Mouse (Mus musculus) spleen, adult 2 months (tissue): ENCODE measurements around the gene Nr2e3. TPM values are rescaled to one million over a fixed set of nuclear protein-coding genes. Genes with fewer than 3 reads are reported as not detected.
A peak's percentile ranks its signal among the peaks of the same experiment; 100 is the strongest.

ENCODE experiments used
- DNase-seq, 2 experiments: peaks; one replicate each; pipeline versions ENCODE4 v3.0.0 to v3.0.0-alpha.2; 2012 to 2021; ENCODE audit warnings: low spot score in 2 of 2, low read depth in 1 of 2
- H3K27ac ChIP-seq: fragments of 200-500 bp; 2 replicates; pipeline ENCODE4 v1.5.1; 2012; ENCODE audit warnings: low read length, inconsistent platforms; ENCODE audit not compliant: insufficient read depth
- H3K27me3 ChIP-seq: fragments of 200-500 bp; 2 replicates; pipeline ENCODE4 v1.6.1; 2012; ENCODE audit warnings: mild to moderate bottlenecking, moderate library complexity, low read length, inconsistent platforms; ENCODE audit not compliant: control insufficient read depth, insufficient read depth
- H3K36me3 ChIP-seq: fragments of 200-500 bp; 2 replicates; pipeline ENCODE4 v1.6.1; 2012; ENCODE audit warnings: mild to moderate bottlenecking, low read length, inconsistent platforms; ENCODE audit not compliant: control insufficient read depth, insufficient read depth
- H3K4me1 ChIP-seq: fragments of 200-500 bp; 2 replicates; pipeline ENCODE4 v1.6.1; 2011; ENCODE audit warnings: inconsistent platforms; ENCODE audit not compliant: control insufficient read depth, insufficient read depth, insufficient read length
- H3K4me3 ChIP-seq: fragments of 200-500 bp; 2 replicates; pipeline ENCODE4 v1.5.1; 2011; ENCODE audit warnings: mild to moderate bottlenecking, inconsistent platforms; ENCODE audit not compliant: insufficient read depth, insufficient read length; ENCODE audit errors: extremely low read depth
- CTCF ChIP-seq: fragments of 200-500 bp; IDR thresholded peaks from 2 replicates; pipeline ENCODE4 v1.5.1; 2011; ENCODE audit warnings: mild to moderate bottlenecking, inconsistent platforms; ENCODE audit not compliant: insufficient read depth, insufficient read length, insufficient replicate concordance; ENCODE audit errors: extremely low read depth
- POLR2A ChIP-seq: fragments of 200-500 bp; IDR thresholded peaks from 2 replicates; pipeline ENCODE4 v1.6.1; 2011; ENCODE audit warnings: low read depth, low read length, inconsistent platforms
- WGBS: fragments of 180-500 bp; shearing (Covaris S2); methylation state at CpG from one replicate; pipeline ENCODE4 v1.1.7; 2018; 5-methylcytosine and 5-hydroxymethylcytosine counted together
- polyA plus RNA-seq: library from polyadenylated mRNA; depleted of rRNA; stranded (reverse); fragments of >200 nt; gene quantifications from 2 replicates; pipeline ENCODE4 v1.2.3, GENCODE M21; 2012; rRNA removed

Nr2e3 gene
- polyA plus RNA-seq: not detected in 2 replicates

DNA sequence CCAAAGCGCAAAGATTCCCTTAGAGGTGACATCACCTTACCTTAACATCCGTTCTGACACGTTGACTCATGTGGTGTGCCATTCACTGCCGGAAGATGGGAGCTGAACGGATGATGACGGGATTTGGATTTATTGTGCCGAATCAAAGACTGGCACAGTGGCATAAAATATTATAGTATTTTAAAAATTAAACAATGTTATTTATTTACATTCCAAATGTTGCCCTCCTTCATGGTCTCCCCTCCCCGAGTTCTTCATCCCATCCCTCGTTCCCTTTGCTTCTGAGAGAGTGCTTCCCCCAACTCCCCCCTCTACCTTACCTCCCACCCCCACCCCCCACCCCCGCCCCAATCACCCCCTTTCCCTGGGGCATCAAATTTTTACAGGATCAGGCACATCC lies at the start of gene Nr2e3:
Nr2e3 (minus strand) TSS at position 101 of the 400 bp plus-strand sequence.
- no peak for TF ChIP-seq CTCF
- TF ChIP-seq POLR2A: no peak
- WGBS: 89% methylated on average over 10 of the region's 10 CpGs
- DNase-seq: no peak

GRCm38 (mm10) chr9:60008936-60009335 lies 48.5 kb upstream of the Nr2e3 start:
- no peaks in the 10 kb centered on the region for H3K36me3 ChIP-seq
- DNase-seq: no peak
- TF ChIP-seq CTCF (no peak), POLR2A (no peak)
- H3K4me3 ChIP-seq: no peak overlapping the region
- H3K4me1 ChIP-seq: no peaks in the 10 kb centered on the region
- H3K27me3 ChIP-seq: no peaks in the 10 kb centered on the region
- H3K27ac ChIP-seq: no peak overlapping the region
- WGBS: 73% methylated on average over 7 of the region's 7 CpGs

More for the DNA sequence above, at the start of gene Nr2e3:
- Histone ChIP-seq H3K36me3 (no peaks in the 10 kb centered on the region), H3K27ac (no peak within 1 kb of the TSS), H3K27me3 (no peaks in the 10 kb centered on the region), H3K4me1 (no peaks in the 10 kb centered on the region), H3K4me3 (no peak within 1 kb of the TSS)

- no peaks in the 10 kb centered on the region for H3K27me3 ChIP-seq
- H3K36me3 ChIP-seq: no peaks in the 10 kb centered on the region
- TF ChIP-seq POLR2A (no peak), CTCF (no peak)
- no peak overlapping the region for H3K27ac ChIP-seq
- whole genome bisulfite sequencing: 81% methylated on average over 8 of the region's 8 CpGs
- no peak for DNase-seq
- no peak overlapping the region for H3K4me3 ChIP-seq
- H3K4me1 ChIP-seq: no peaks in the 10 kb centered on the region
Measured at GRCm38 (mm10) chr9:60002323-60002722, 41.9 kb upstream of the Nr2e3 start.

- Histone ChIP-seq H3K27ac (no peak overlapping the region), H3K36me3 (no peaks in the 10 kb centered on the region), H3K27me3 (no peaks in the 10 kb centered on the region), H3K4me3 (no peak overlapping the region), H3K4me1 (no peaks in the 10 kb centered on the region)
- DNase-seq: no peak
- no peak for TF ChIP-seq POLR2A
- no peak for TF ChIP-seq CTCF
- 82% methylated on average over 3 of the region's 3 CpGs for WGBS
Measured at GRCm38 (mm10) chr9:60001444-60001843, 41.0 kb upstream of the Nr2e3 start.

DNA sequence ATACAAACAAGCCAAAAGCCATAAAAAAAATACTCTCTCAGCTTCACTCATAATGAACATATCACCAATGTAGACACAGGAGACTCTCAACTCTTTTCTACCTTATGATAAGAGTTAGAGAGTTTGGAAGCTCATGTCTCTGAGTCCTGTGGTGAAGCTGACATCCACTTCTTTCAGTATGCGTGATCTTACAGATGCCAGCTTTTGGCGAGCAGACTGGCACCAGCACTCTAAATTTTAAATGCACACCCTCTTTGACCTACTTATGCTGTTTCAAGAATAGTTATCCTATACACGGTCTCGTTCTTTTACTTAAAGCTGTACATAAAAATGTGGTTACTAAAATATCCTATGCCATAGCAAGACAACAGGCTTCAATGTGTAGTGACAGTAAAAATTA lies 37.3 kb upstream of the Nr2e3 start:
- no peaks in the 10 kb centered on the region for H3K36me3 ChIP-seq
- H3K27me3 ChIP-seq: no peaks in the 10 kb centered on the region
- H3K4me1 ChIP-seq: no peaks in the 10 kb centered on the region
- no peak overlapping the region for H3K4me3 ChIP-seq
- no peak for TF ChIP-seq CTCF
- no peak for TF ChIP-seq POLR2A
- no peak overlapping the region for H3K27ac ChIP-seq
- WGBS: 90% methylated on average over 4 of the region's 4 CpGs
- DNase-seq: no peak

GRCm38 (mm10) chr9:59991407-59991806 lies 30.9 kb upstream of the Nr2e3 start:
- WGBS: 90% methylated on average over 5 of the region's 5 CpGs
- TF ChIP-seq POLR2A: no peak
- no peak for TF ChIP-seq CTCF
- no peak for DNase-seq
- Histone ChIP-seq H3K36me3 (no peaks in the 10 kb centered on the region), H3K4me1 (no peaks in the 10 kb centered on the region), H3K27me3 (no peaks in the 10 kb centered on the region), H3K27ac (no peak overlapping the region), H3K4me3 (no peak overlapping the region)

DNA sequence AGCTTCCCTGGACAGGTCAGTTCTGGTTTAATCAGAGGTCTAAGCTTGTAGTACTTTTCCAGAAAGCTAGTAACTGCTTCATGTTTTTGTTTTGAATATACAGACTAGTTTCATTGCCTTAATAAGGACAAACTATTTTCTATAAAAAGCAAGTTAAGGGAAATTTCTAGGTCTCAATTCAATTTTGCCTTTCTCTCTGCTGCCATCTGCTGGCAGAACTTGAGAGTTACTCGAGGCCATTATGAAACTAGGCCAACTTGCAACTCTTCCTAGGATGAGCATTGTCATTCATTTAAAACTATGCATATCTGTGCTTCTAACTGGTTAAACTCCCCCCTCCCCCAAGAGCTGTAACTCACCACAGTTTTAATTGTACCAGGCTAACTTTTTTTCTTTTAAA lies 29.4 kb upstream of the Nr2e3 start:
- TF ChIP-seq POLR2A: no peak
- TF ChIP-seq CTCF: peak; percentile 32; the same call in 1 of the 2 replicates
- peak; percentile 11 to 31 for DNase-seq
- Histone ChIP-seq H3K27ac (no peak overlapping the region), H3K4me3 (no peak overlapping the region), H3K36me3 (no peaks in the 10 kb centered on the region), H3K27me3 (no peaks in the 10 kb centered on the region), H3K4me1 (no peaks in the 10 kb centered on the region)
- 0% methylated on average over 1 of the region's 1 CpGs for WGBS
